Mouse (Mus musculus) c-Kit-positive CD71-positive TER-119-negative erythroid progenitor cells, embryonic 14.5 days (primary cell): ENCODE measurements at regions not wholly inside any gene's neighbourhood (a gene's known extent, or its start where the extent isn't known, plus 50 kb on each side); places are given as distances from the start of the nearest gene placed in this dataset.

Experiments used
- DNase-seq: peaks from one replicate; pipeline ENCODE4 v3.0.0-alpha.2; 2013; ENCODE audit warnings: low read depth

GRCm38 (mm10) chr14:71230484-71231188 is 631.0 kb upstream of the Fam160b2 start:
- DNase-seq = no peak

- DNase-seq = no peak
These were observed 630.3 kb upstream of the Fam160b2 start for GRCm38 (mm10) chr14:71229955-71230354.

GRCm38 (mm10) chr14:71228894-71229446 is 629.3 kb upstream of the Fam160b2 start:
- no peak for DNase-seq

GRCm38 (mm10) chr14:71217041-71217440 is 617.4 kb upstream of the Fam160b2 start:
- no peak for DNase-seq

- no peak for DNase-seq
These were observed 611.8 kb upstream of the Fam160b2 start for GRCm38 (mm10) chr14:71211359-71211978.

- DNase-seq = no peak
These were observed 603.8 kb upstream of the Fam160b2 start for GRCm38 (mm10) chr14:71203459-71203858.

- DNase-seq = no peak
These were observed 601.3 kb upstream of the Fam160b2 start for GRCm38 (mm10) chr14:71200917-71201316.

GRCm38 (mm10) chr14:71199178-71199879 is 599.7 kb upstream of the Fam160b2 start:
- no peak for DNase-seq

GRCm38 (mm10) chr14:71194219-71194618 is 594.6 kb upstream of the Fam160b2 start:
- DNase-seq = no peak

- DNase-seq = no peak
These were observed 592.9 kb upstream of the Fam160b2 start for GRCm38 (mm10) chr14:71192486-71192885.

GRCm38 (mm10) chr14:71189360-71189759 is 589.7 kb upstream of the Fam160b2 start:
- DNase-seq = no peak

- DNase-seq = no peak
These were observed 577.7 kb upstream of the Fam160b2 start for GRCm38 (mm10) chr14:71177341-71177740.

- no peak for DNase-seq
These were observed 574.5 kb upstream of the Fam160b2 start for GRCm38 (mm10) chr14:71174175-71174574.

GRCm38 (mm10) chr14:71159556-71159955 is 559.9 kb upstream of the Fam160b2 start:
- no peak for DNase-seq

GRCm38 (mm10) chr14:71142465-71142864 is 542.8 kb upstream of the Fam160b2 start:
- DNase-seq = no peak

- DNase-seq = no peak
These were observed 530.2 kb upstream of the Fam160b2 start for GRCm38 (mm10) chr14:71129771-71130211.

GRCm38 (mm10) chr14:71128495-71128894 is 528.9 kb upstream of the Fam160b2 start:
- no peak for DNase-seq

- DNase-seq = no peak
These were observed 519.0 kb upstream of the Fam160b2 start for GRCm38 (mm10) chr14:71118681-71119080.

- no peak for DNase-seq
These were observed 516.3 kb upstream of the Fam160b2 start for GRCm38 (mm10) chr14:71115798-71116432.

GRCm38 (mm10) chr14:71115095-71115797 is 515.6 kb upstream of the Fam160b2 start:
- no peak for DNase-seq

GRCm38 (mm10) chr14:71113198-71113597 is 513.6 kb upstream of the Fam160b2 start:
- no peak for DNase-seq

GRCm38 (mm10) chr14:71104617-71105016 is 505.0 kb upstream of the Fam160b2 start:
- DNase-seq = no peak
